Mouse (Mus musculus): ENCODE measurements around the gene Agmo.

GRCm38 (mm10) chr12:37521772-37522171 is 280.3 kb downstream of the Agmo start:
- no peak for TF ChIP-seq CTCF (IDR thresholded peaks at IDR 0.05 in 2 of 3, conservative IDR thresholded peaks at IDR 0.05 in 1 of 3; ENCODE audit: control insufficient read depth in 1 of 3, insufficient read depth in 1 of 3, low read depth in 2 of 3, low read length in 3 of 3, poor library complexity in 1 of 3, severe bottlenecking in 1 of 3)
- no peak for TF ChIP-seq HCFC1 (IDR thresholded peaks at IDR 0.05; ENCODE audit: low read depth, low read length)
- TF ChIP-seq POLR2A (IDR thresholded peaks at IDR 0.05; ENCODE audit: control insufficient read depth in 1 of 2, insufficient read depth in 1 of 2, low read depth in 1 of 2, low read length in 2 of 2, poor library complexity in 1 of 2), result no peak
- TF ChIP-seq TAL1 (IDR thresholded peaks at IDR 0.05; ENCODE audit: low read length), result no peak
- no peak for TF ChIP-seq CHD2 (IDR thresholded peaks at IDR 0.05; ENCODE audit: low read length)
- TF ChIP-seq USF1 (IDR thresholded peaks at IDR 0.05; ENCODE audit: low read depth, low read length), result no peak
- TF ChIP-seq ZC3H11A (IDR thresholded peaks at IDR 0.05; ENCODE audit: low read depth, low read length), result no peak
- no peak for TF ChIP-seq GABPA (IDR thresholded peaks at IDR 0.05; ENCODE audit: low read depth, low read length)
- TF ChIP-seq POLR2AphosphoS2 (IDR thresholded peaks at IDR 0.05; ENCODE audit: low read length), result no peak

Data from MEL (cell line).